Mouse (Mus musculus) CH12.LX (cell line): ENCODE data around the gene Dnase2a. TPM values are rescaled to one million over a fixed set of nuclear protein-coding genes. Genes with fewer than 3 reads are reported as not detected.

Source experiments
- DNase-seq: peaks from one replicate; pipeline ENCODE4 v3.0.0-alpha.2; 2013; ENCODE audit errors: extremely low read depth
- H3K27ac ChIP-seq: 2 replicates; pipeline ENCODE4 v1.5.1; 2012; ENCODE audit warnings: low read depth, mild to moderate bottlenecking, control low read depth, moderate library complexity; ENCODE audit not compliant: insufficient read depth
- H3K27me3 ChIP-seq: replicated peaks from 2 replicates; pipeline ENCODE3; 2012; ENCODE audit warnings: inconsistent platforms
- H3K36me3 ChIP-seq, 2 experiments: replicated peaks in 1 of 2; 2 replicates each; pipeline versions ENCODE3 to v1.6.1; 2012; ENCODE audit warnings: inconsistent platforms in 1 of 2, low read length in 1 of 2, mild to moderate bottlenecking in 1 of 2, mixed read lengths in 1 of 2, moderate library complexity in 1 of 2; ENCODE audit not compliant: control insufficient read depth in 1 of 2, insufficient read depth in 1 of 2
- H3K4me1 ChIP-seq, 2 experiments: 2 replicates each; pipeline ENCODE4 v1.6.1; 2012; ENCODE audit warnings: inconsistent platforms in 1 of 2, moderate library complexity in 1 of 2; ENCODE audit not compliant: insufficient read depth in 2 of 2, control insufficient read depth in 1 of 2
- H3K4me2 ChIP-seq: 2 replicates; pipeline ENCODE4 v1.6.1; 2012; ENCODE audit warnings: low read depth, mild to moderate bottlenecking, control low read depth; ENCODE audit not compliant: poor library complexity, insufficient read depth, severe bottlenecking
- H3K4me3 ChIP-seq, 3 experiments: fragments of 150-350 bp in 1 of 3; sonication (generic) in 1 of 3; replicated peaks in 1 of 3; 2 replicates each; pipeline versions ENCODE3 to v1.5.1; 2011 to 2012; ENCODE audit warnings: low read depth in 2 of 3, low read length in 2 of 3, mild to moderate bottlenecking in 2 of 3, moderate library complexity in 2 of 3, control low read depth in 1 of 3, improper control_type of control experiment in 1 of 3, inconsistent platforms in 1 of 3, mixed read lengths in 1 of 3; ENCODE audit not compliant: poor library complexity in 1 of 3
- H3K79me2 ChIP-seq: replicated peaks from 2 replicates; pipeline ENCODE4 v1.6.1; 2012; ENCODE audit warnings: mild to moderate bottlenecking, moderate library complexity; ENCODE audit not compliant: control insufficient read depth, poor library complexity, insufficient read depth, severe bottlenecking; ENCODE audit errors: extremely low read depth
- H3K9ac ChIP-seq: 2 replicates; pipeline ENCODE4 v1.6.1; 2012; ENCODE audit warnings: low read depth, mild to moderate bottlenecking, control low read depth, moderate library complexity; ENCODE audit not compliant: insufficient read depth
- H3K9me3 ChIP-seq: replicated peaks from 2 replicates; pipeline ENCODE3; 2012; ENCODE audit warnings: low read length, inconsistent platforms, mixed read lengths
- BHLHE40 ChIP-seq: IDR thresholded peaks from 2 replicates; pipeline ENCODE4 v1.6.1; 2011; ENCODE audit warnings: mild to moderate bottlenecking, low read depth, low read length, improper control_type of control experiment
- CHD1 ChIP-seq: IDR thresholded peaks from 2 replicates; pipeline ENCODE4 v1.6.1; 2012; ENCODE audit warnings: low read depth, low read length, improper control_type of control experiment, inconsistent platforms
- CTCF ChIP-seq, 2 experiments: IDR thresholded peaks in 1 of 2; conservative IDR thresholded peaks in 1 of 2; 2 replicates each; pipeline ENCODE4 v1.5.1; 2011 to 2012; ENCODE audit warnings: low read depth in 2 of 2, low read length in 2 of 2, improper control_type of control experiment in 1 of 2, inconsistent platforms in 1 of 2, mild to moderate bottlenecking in 1 of 2, moderate library complexity in 1 of 2
- ELF1 ChIP-seq: IDR thresholded peaks from 2 replicates; pipeline ENCODE4 v1.6.1; 2014; ENCODE audit warnings: low read depth, mild to moderate bottlenecking, inconsistent platforms, low read length, improper control_type of control experiment
- GABPA ChIP-seq: IDR thresholded peaks from 2 replicates; pipeline ENCODE4 v1.6.1; 2012; ENCODE audit warnings: low read depth, low read length, improper control_type of control experiment, inconsistent platforms; ENCODE audit not compliant: insufficient replicate concordance
- IRF4 ChIP-seq: IDR thresholded peaks from 2 replicates; pipeline ENCODE4 v1.6.1; 2014; ENCODE audit warnings: low read depth, mild to moderate bottlenecking, inconsistent platforms, low read length, improper control_type of control experiment
- JUN ChIP-seq: IDR thresholded peaks from 2 replicates; pipeline ENCODE4 v1.6.1; 2011; ENCODE audit warnings: low read depth, mild to moderate bottlenecking, low read length, improper control_type of control experiment, moderate library complexity; ENCODE audit not compliant: insufficient read depth
- MAFK ChIP-seq: IDR thresholded peaks from 2 replicates; pipeline ENCODE4 v1.6.1; 2011; ENCODE audit warnings: low read length, improper control_type of control experiment; ENCODE audit not compliant: insufficient replicate concordance
- MEF2A ChIP-seq: IDR thresholded peaks from 2 replicates; pipeline ENCODE4 v1.6.1; 2014; ENCODE audit warnings: low read depth, mild to moderate bottlenecking, inconsistent platforms, low read length, improper control_type of control experiment, borderline replicate concordance
- MXI1 ChIP-seq: IDR thresholded peaks from 2 replicates; pipeline ENCODE4 v1.6.1; 2011; ENCODE audit warnings: mild to moderate bottlenecking, low read depth, low read length, improper control_type of control experiment
- PAX5 ChIP-seq: IDR thresholded peaks from 2 replicates; pipeline ENCODE4 v1.6.1; 2012; ENCODE audit warnings: low read length, inconsistent platforms, mixed read lengths
- POLR2A ChIP-seq: IDR thresholded peaks from 2 replicates; pipeline ENCODE4 v1.6.1; 2011; ENCODE audit warnings: low read depth, mild to moderate bottlenecking, improper control_type of control experiment, low read length
- POLR2AphosphoS2 ChIP-seq: IDR thresholded peaks from 2 replicates; pipeline ENCODE4 v1.6.1; 2011; ENCODE audit warnings: low read depth, low read length, improper control_type of control experiment
- RAD21 ChIP-seq: IDR thresholded peaks from 2 replicates; pipeline ENCODE4 v1.6.1; 2011; ENCODE audit warnings: low read depth, mild to moderate bottlenecking, low read length, improper control_type of control experiment, moderate library complexity
- SIN3A ChIP-seq: IDR thresholded peaks from 2 replicates; pipeline ENCODE4 v1.6.1; 2012; ENCODE audit warnings: low read length, improper control_type of control experiment, inconsistent platforms
- TBP ChIP-seq: conservative IDR thresholded peaks from 2 replicates; pipeline ENCODE4 v1.6.1; 2011; ENCODE audit warnings: low read depth, low read length, improper control_type of control experiment
- TCF12 ChIP-seq: IDR thresholded peaks from 2 replicates; pipeline ENCODE4 v1.6.1; 2014; ENCODE audit warnings: low read depth, mild to moderate bottlenecking, inconsistent platforms, low read length, improper control_type of control experiment
- USF1 ChIP-seq: IDR thresholded peaks from 2 replicates; pipeline ENCODE4 v1.6.1; 2014; ENCODE audit warnings: low read depth, mild to moderate bottlenecking, inconsistent platforms, low read length, improper control_type of control experiment
- ZKSCAN1 ChIP-seq: IDR thresholded peaks from 2 replicates; pipeline ENCODE4 v1.6.1; 2012; ENCODE audit warnings: low read depth, inconsistent platforms, low read length, improper control_type of control experiment, borderline replicate concordance
- ZMIZ1 ChIP-seq: IDR thresholded peaks from 2 replicates; pipeline ENCODE4 v1.6.1; 2012; ENCODE audit warnings: low read depth, mild to moderate bottlenecking, inconsistent platforms, low read length, improper control_type of control experiment
- ZNF384 ChIP-seq: IDR thresholded peaks from 2 replicates; pipeline ENCODE4 v1.6.1; 2012; ENCODE audit warnings: low read depth, low read length, improper control_type of control experiment, inconsistent platforms
- dilution Hi-C: fragments of 300-500 bp; cut with MboI; formaldehyde crosslinking; loops from 2 replicates; pipeline ENCODE4 v1.14.3; 2020; ENCODE audit warnings: low sequenced_read_pairs; ENCODE audit not compliant: extremely low pct_unique_long_range_greater_than_20kb, extremely low pct_ligation_motif_present
- in situ Hi-C: fragments of 300-500 bp; cut with MboI; formaldehyde crosslinking; loops from 3 replicates; pipeline ENCODE4 v1.14.3; 2019; ENCODE audit warnings: low sequenced_read_pairs, low pct_ligation_motif_present, low pct_unique_long_range_greater_than_20kb, mixed read lengths
- polyA plus RNA-seq: library from polyadenylated mRNA; unstranded; fragments of >175 nt; gene quantifications from 2 replicates; pipeline ENCODE4 v1.2.1, GENCODE M21; 2012; ENCODE audit warnings: low read depth; ENCODE audit not compliant: insufficient read length
- total RNA-seq, 2 experiments: library from RNA; depleted of rRNA; stranded (reverse); fragments of 300-350 nt in 1 of 2; fragments of >200 nt in 1 of 2; gene quantifications; 2 replicates each; pipeline ENCODE4 v1.2.3; 2012 to 2014

The Dnase2a gene
- total and polyA plus RNA-seq, 3 experiments, result 12.8 to 25.4 (median 15.0) TPM

DNA sequence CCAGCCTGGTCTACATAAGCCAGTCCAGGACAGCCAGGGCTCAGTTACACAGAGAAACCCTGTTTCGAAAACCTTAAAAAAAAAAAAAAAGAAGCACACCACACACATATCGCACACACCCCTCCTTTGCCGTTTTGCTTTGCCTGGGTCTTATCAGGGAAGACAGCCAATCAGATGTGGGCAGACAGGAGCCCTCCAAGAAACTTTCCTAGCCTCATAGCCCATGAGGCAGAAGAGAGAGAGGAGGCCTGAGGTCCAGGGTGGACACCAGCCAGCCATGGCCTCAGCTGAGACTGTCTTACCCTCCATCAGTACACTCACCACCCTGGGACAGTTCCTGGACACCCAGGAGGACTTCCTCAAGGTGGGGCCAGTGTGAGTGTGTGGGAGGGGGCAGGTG lies 6.6 kb upstream of the Dnase2a start, which contains the start of gene Klf1:
Gene Klf1, plus strand, starts transcription at position 177 of the 400 bp plus-strand sequence.
- TF ChIP-seq TBP (no peak), TCF12 (no peak), IRF4 (no peak), POLR2A (no peak), MAFK (no peak), GABPA (no peak)
- Histone ChIP-seq H3K4me2 (peak within 1 kb of the TSS; percentile 86), H3K36me3 (no peaks in the 10 kb centered on the region), H3K4me1 (peaks cover 2 to 9% of the 10 kb centered on the region in 2 experiments; a peak in 2 of 4 replicates), H3K27me3 (peaks cover 21% of the 10 kb centered on the region), H3K79me2 (no peaks in the 10 kb centered on the region), H3K9me3 (no peaks in the 10 kb centered on the region), H3K9ac (peak within 1 kb of the TSS; percentile 63), H3K4me3 (peak within 1 kb of the TSS; percentile 61 to 79 (median 63)), H3K27ac (no peak within 1 kb of the TSS)
- DNase-seq, result no peak
- dilution Hi-C loops, result no loop called here
- in situ Hi-C loops, result no loop called here

DNA sequence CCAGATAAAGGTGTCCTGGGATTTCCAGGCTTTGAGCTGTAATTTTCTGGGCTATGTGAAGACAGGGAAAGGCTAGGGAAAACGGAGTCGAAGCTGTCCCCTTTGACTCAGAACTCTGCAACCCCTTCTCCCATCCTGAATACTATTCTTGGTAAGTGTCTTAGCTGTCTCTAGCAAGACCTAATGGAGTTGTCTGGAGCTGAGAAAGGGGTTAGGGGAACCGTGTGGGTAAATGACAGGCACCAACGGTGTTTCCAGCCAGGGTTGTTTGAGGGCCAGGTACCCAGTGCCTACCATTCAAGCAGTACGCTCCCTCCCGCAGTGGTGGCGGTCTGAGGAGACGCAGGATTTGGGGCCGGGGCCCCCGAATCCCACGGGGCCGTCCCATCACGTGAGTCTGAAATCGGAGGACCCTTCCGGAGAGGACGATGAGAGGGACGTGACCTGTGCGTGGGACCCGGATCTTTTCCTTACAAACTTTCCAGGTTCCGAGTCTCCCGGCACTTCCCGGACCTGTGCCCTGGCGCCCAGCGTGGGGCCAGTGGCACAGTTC lies 5.9 kb upstream of the Dnase2a start:
- Histone ChIP-seq H3K79me2 (no peaks in the 10 kb centered on the region), H3K4me1 (peaks cover 2 to 10% of the 10 kb centered on the region in 2 experiments; a peak in 2 of 4 replicates)
- TF ChIP-seq ZKSCAN1 (no peak), MEF2A (no peak), ZMIZ1 (no peak), BHLHE40 (peak; percentile 87), CHD1 (no peak), RAD21 (no peak), USF1 (peak; percentile 32), POLR2AphosphoS2 (no peak), CTCF (conservative IDR thresholded peaks at IDR 0.05 in 1 of 2, IDR thresholded peaks at IDR 0.05 in 1 of 2; ENCODE audit: low read depth in 2 of 2, low read length in 2 of 2) (no peak), ZNF384 (no peak), JUN (no peak), PAX5 (no peak), MXI1 (no peak), SIN3A (no peak; the same call in 1 of the 2 replicates), ELF1 (no peak)

More for the DNA sequence above, 5.9 kb upstream of the Dnase2a start:
- no peaks in the 10 kb centered on the region for H3K36me3 ChIP-seq
- in situ Hi-C loops, result no loop called here
- no peak for DNase-seq
- peak overlapping the region; percentile 61 to 79 (median 63) for H3K4me3 ChIP-seq
- H3K27me3 ChIP-seq, result peaks cover 21% of the 10 kb centered on the region
- dilution Hi-C loops, result no loop called here
- no peak overlapping the region for H3K27ac ChIP-seq
- no peaks in the 10 kb centered on the region for H3K9me3 ChIP-seq
- H3K9ac ChIP-seq, result peak overlapping the region; percentile 63
- peak overlapping the region; percentile 86 for H3K4me2 ChIP-seq
